Mouse (Mus musculus): ENCODE results near the gene Gstm1. TPM values are rescaled to one million over a fixed set of nuclear protein-coding genes. Genes with fewer than 3 reads are reported as not detected.
A peak's percentile ranks its signal among the peaks of the same experiment; 100 is the strongest.
"Not testable (repeated sequence)": the region's sequence is repeated elsewhere in the genome, so short reads cannot be mapped to it uniquely, and the experiment has no call there.

Gstm1 gene
- polyA plus RNA-seq, 1 experiment from 2014 or later, result 46.5 TPM

- Histone ChIP-seq H3K27ac (no peak overlapping the region), H3K9me3 (no peaks in the 10 kb centered on the region), H3K9ac (no peak overlapping the region), H3K36me3 (no peaks in the 10 kb centered on the region), H3K4me1 (no peaks in the 10 kb centered on the region), H3K27me3 (no peaks in the 10 kb centered on the region), H3K4me2 (replicated peaks) (no peak overlapping the region), H3K4me3 (no peak overlapping the region)
- ATAC-seq (ENCODE audit: insufficient number of reproducible peaks, insufficient read depth, low FRiP score, low TSS enrichment), result no peak
Measured at GRCm38 (mm10) chr3:108032113-108032512, 14.3 kb upstream of the Gstm1 start.

- no peak overlapping the region for H3K9ac ChIP-seq
- H3K4me1 ChIP-seq, result no peaks in the 10 kb centered on the region
- H3K9me3 ChIP-seq, result no peaks in the 10 kb centered on the region
- 85% methylated on average over 4 of the region's 4 CpGs for WGBS
- H3K4me2 ChIP-seq (replicated peaks), result no peak overlapping the region
- no peak overlapping the region for H3K4me3 ChIP-seq
- no peak for ATAC-seq (ENCODE audit: insufficient number of reproducible peaks, insufficient read depth, low FRiP score, low TSS enrichment)
- H3K27me3 ChIP-seq, result no peaks in the 10 kb centered on the region
- H3K27ac ChIP-seq, result no peak overlapping the region
- no peaks in the 10 kb centered on the region for H3K36me3 ChIP-seq
Measured at GRCm38 (mm10) chr3:108028641-108029365, 11.0 kb upstream of the Gstm1 start.

GRCm38 (mm10) chr3:108026597-108026996 lies 8.8 kb upstream of the Gstm1 start:
- Histone ChIP-seq H3K9ac (no peak overlapping the region), H3K4me2 (replicated peaks) (no peak overlapping the region), H3K36me3 (no peaks in the 10 kb centered on the region), H3K27ac (no peak overlapping the region), H3K4me3 (no peak overlapping the region), H3K4me1 (no peaks in the 10 kb centered on the region), H3K9me3 (no peaks in the 10 kb centered on the region), H3K27me3 (no peaks in the 10 kb centered on the region)
- no peak for ATAC-seq (ENCODE audit: insufficient number of reproducible peaks, insufficient read depth, low FRiP score, low TSS enrichment)
- 74% methylated on average over 1 of the region's 1 CpGs for WGBS

- Histone ChIP-seq H3K9me3 (no peaks in the 10 kb centered on the region), H3K27ac (no peak overlapping the region), H3K36me3 (no peaks in the 10 kb centered on the region), H3K4me3 (no peak overlapping the region), H3K27me3 (no peaks in the 10 kb centered on the region), H3K9ac (no peak overlapping the region), H3K4me2 (replicated peaks) (no peak overlapping the region), H3K4me1 (no peaks in the 10 kb centered on the region)
- no peak for ATAC-seq (ENCODE audit: insufficient number of reproducible peaks, insufficient read depth, low FRiP score, low TSS enrichment)
- 74% methylated on average over 5 of the region's 5 CpGs for WGBS
Measured at GRCm38 (mm10) chr3:108026049-108026448, 8.3 kb upstream of the Gstm1 start.

- H3K27me3 ChIP-seq, result no peaks in the 10 kb centered on the region
- no peak overlapping the region for H3K4me3 ChIP-seq
- H3K9me3 ChIP-seq, result no peaks in the 10 kb centered on the region
- no peak overlapping the region for H3K27ac ChIP-seq
- H3K4me1 ChIP-seq, result no peaks in the 10 kb centered on the region
- WGBS, result 81% methylated on average over 4 of the region's 4 CpGs
- H3K9ac ChIP-seq, result no peak overlapping the region
- H3K4me2 ChIP-seq (replicated peaks), result no peak overlapping the region
- no peaks in the 10 kb centered on the region for H3K36me3 ChIP-seq
- no peak for ATAC-seq (ENCODE audit: insufficient number of reproducible peaks, insufficient read depth, low FRiP score, low TSS enrichment)
Measured at GRCm38 (mm10) chr3:108025318-108025717, 7.5 kb upstream of the Gstm1 start.

- 72% methylated on average over 6 of the region's 6 CpGs for WGBS
- no peak overlapping the region for H3K27ac ChIP-seq
- no peaks in the 10 kb centered on the region for H3K27me3 ChIP-seq
- no peaks in the 10 kb centered on the region for H3K36me3 ChIP-seq
- no peaks in the 10 kb centered on the region for H3K9me3 ChIP-seq
- H3K9ac ChIP-seq, result no peak overlapping the region
- H3K4me1 ChIP-seq, result peaks cover 5% of the 10 kb centered on the region
- no peak overlapping the region for H3K4me2 ChIP-seq (replicated peaks)
- no peak for ATAC-seq (ENCODE audit: insufficient number of reproducible peaks, insufficient read depth, low FRiP score, low TSS enrichment)
- no peak overlapping the region for H3K4me3 ChIP-seq
Measured at GRCm38 (mm10) chr3:108022650-108023049, 4.9 kb upstream of the Gstm1 start.

GRCm38 (mm10) chr3:108020351-108021022 lies 2.7 kb upstream of the Gstm1 start:
- not testable (repeated sequence) for H3K36me3 ChIP-seq; ATAC-seq (ENCODE audit: insufficient number of reproducible peaks, insufficient read depth, low FRiP score, low TSS enrichment); H3K9me3 ChIP-seq; H3K27ac ChIP-seq; H3K9ac ChIP-seq; H3K4me3 ChIP-seq; H3K27me3 ChIP-seq; H3K4me2 ChIP-seq (replicated peaks)
- peaks cover 14% of the 10 kb centered on the region for H3K4me1 ChIP-seq
- 82% methylated on average over 11 of the region's 11 CpGs for WGBS

- not testable (repeated sequence) for H3K36me3 ChIP-seq
- peaks cover 14% of the 10 kb centered on the region for H3K4me1 ChIP-seq
Measured at GRCm38 (mm10) chr3:108019226-108019625, 1.5 kb upstream of the Gstm1 start.

GRCm38 (mm10) chr3:108018190-108018820 lies 532 bp upstream of the Gstm1 start:
- WGBS, result 28% methylated on average over 14 of the region's 14 CpGs
- Histone ChIP-seq H3K27me3 (no peaks in the 10 kb centered on the region), H3K4me2 (replicated peaks) (peak overlapping the region; percentile 72), H3K27ac (peak overlapping the region; percentile 48), H3K4me1 (peaks cover 14% of the 10 kb centered on the region), H3K9ac (no peak overlapping the region), H3K36me3 (no peaks in the 10 kb centered on the region), H3K9me3 (no peaks in the 10 kb centered on the region), H3K4me3 (peak overlapping the region; percentile 44)
- no peak for ATAC-seq (ENCODE audit: insufficient number of reproducible peaks, insufficient read depth, low FRiP score, low TSS enrichment)

More at GRCm38 (mm10) chr3:108019226-108019625, 1.5 kb upstream of the Gstm1 start:
- ATAC-seq (ENCODE audit: insufficient number of reproducible peaks, insufficient read depth, low FRiP score, low TSS enrichment); H3K9me3 ChIP-seq; H3K4me2 ChIP-seq (replicated peaks); H3K27me3 ChIP-seq; H3K9ac ChIP-seq; H3K27ac ChIP-seq; H3K4me3 ChIP-seq: not testable (repeated sequence)
- WGBS, result 79% methylated on average over 3 of the region's 3 CpGs

- H3K9ac ChIP-seq; H3K27ac ChIP-seq; H3K36me3 ChIP-seq; H3K27me3 ChIP-seq; ATAC-seq (ENCODE audit: insufficient number of reproducible peaks, insufficient read depth, low FRiP score, low TSS enrichment); H3K9me3 ChIP-seq; H3K4me3 ChIP-seq: not testable (repeated sequence)
- 85% methylated on average over 5 of the region's 5 CpGs for WGBS
- Histone ChIP-seq H3K4me1 (peaks cover 14% of the 10 kb centered on the region), H3K4me2 (replicated peaks) (peak overlapping the region; percentile 72)
Measured at GRCm38 (mm10) chr3:108016468-108016867, 1.3 kb downstream of the Gstm1 start.

- H3K27me3 ChIP-seq, result no peaks in the 10 kb centered on the region
Measured at GRCm38 (mm10) chr3:108014974-108015346, 2.8 kb downstream of the Gstm1 start.

More at GRCm38 (mm10) chr3:108014974-108015346, 2.8 kb downstream of the Gstm1 start:
- no peak overlapping the region for H3K9ac ChIP-seq
- no peak for ATAC-seq (ENCODE audit: insufficient number of reproducible peaks, insufficient read depth, low FRiP score, low TSS enrichment)
- H3K36me3 ChIP-seq, result no peaks in the 10 kb centered on the region
- H3K4me3 ChIP-seq, result no peak overlapping the region
- no peaks in the 10 kb centered on the region for H3K9me3 ChIP-seq
- 90% methylated on average over 2 of the region's 2 CpGs for WGBS
- peaks cover 14% of the 10 kb centered on the region for H3K4me1 ChIP-seq
- H3K4me2 ChIP-seq (replicated peaks), result no peak overlapping the region
- no peak overlapping the region for H3K27ac ChIP-seq
